Mouse (Mus musculus) midbrain, embryonic 11.5 days (tissue): ENCODE results near the gene Mamld1. TPM values are rescaled to one million over a fixed set of nuclear protein-coding genes. Genes with fewer than 3 reads are reported as not detected.
"Not testable (repeated sequence)": the region's sequence is repeated elsewhere in the genome, so short reads cannot be mapped to it uniquely, and the experiment has no call there.

Source experiments
- ATAC-seq: fragments of 200-750 bp; cut with Nextera tagmentation; 2 replicates; pipeline ENCODE4 v1.8.0; 2017; ENCODE audit warnings: moderate TSS enrichment, moderate library complexity; ENCODE audit not compliant: low FRiP score
- DNase-seq: peaks from one replicate; pipeline ENCODE4 v3.0.0; 2015; ENCODE audit warnings: low spot score; ENCODE audit errors: missing footprints
- H3K27ac ChIP-seq: fragments of 300-500 bp; sonication (generic); 2 replicates; pipeline ENCODE4 v1.5.1; 2014; ENCODE audit warnings: low read depth, low read length
- H3K27me3 ChIP-seq: fragments of 300-500 bp; sonication (generic); 2 replicates; pipeline ENCODE4 v1.6.1; 2014; ENCODE audit warnings: mild to moderate bottlenecking, low read length, moderate library complexity, mixed read lengths; ENCODE audit not compliant: control insufficient read depth, insufficient read depth
- H3K36me3 ChIP-seq: fragments of 300-500 bp; sonication (generic); 2 replicates; pipeline ENCODE4 v1.6.1; 2014; ENCODE audit warnings: mild to moderate bottlenecking, low read length, moderate library complexity, mixed read lengths; ENCODE audit not compliant: control insufficient read depth, insufficient read depth
- H3K4me1 ChIP-seq: fragments of 300-500 bp; sonication (generic); 2 replicates; pipeline ENCODE4 v1.6.1; 2014; ENCODE audit warnings: low read length; ENCODE audit not compliant: control insufficient read depth, insufficient read depth
- H3K4me2 ChIP-seq: fragments of 300-500 bp; sonication (generic); 2 replicates; pipeline ENCODE4 v1.6.1; 2014; ENCODE audit warnings: mild to moderate bottlenecking, moderate library complexity
- H3K4me3 ChIP-seq: fragments of 300-500 bp; sonication (generic); 2 replicates; pipeline ENCODE4 v1.5.1; 2014; ENCODE audit warnings: low read depth, low read length
- H3K9ac ChIP-seq: fragments of 300-500 bp; sonication (generic); 2 replicates; pipeline ENCODE4 v1.6.1; 2014; ENCODE audit warnings: low read length
- H3K9me3 ChIP-seq: fragments of 300-500 bp; sonication (generic); 2 replicates; pipeline ENCODE4 v1.6.1; 2016; ENCODE audit warnings: low read length; ENCODE audit not compliant: control insufficient read depth
- WGBS: fragments of 180-500 bp; shearing (Covaris S2); extraction: QIAGEN DNeasy Blood & Tissue Kit; methylation state at CpG from one replicate; pipeline ENCODE4 v1.1.7; 2014; 5-methylcytosine and 5-hydroxymethylcytosine counted together
- polyA plus RNA-seq: library from polyadenylated mRNA; unstranded; fragments of >200 nt; fragmentation: Nextera tagmentation; extraction: Ambion mirVana; gene quantifications from 2 replicates; pipeline ENCODE4 v1.2.1, GENCODE M21; 2014

The Mamld1 gene
- polyA plus RNA-seq, result 8.3 and 8.6 TPM in 2 replicates

- H3K4me2 ChIP-seq, result peak within 1 kb of the TSS; percentile 60
- peak; percentile 29 for ATAC-seq
- peak within 1 kb of the TSS; percentile 79 for H3K27ac ChIP-seq
- no peaks in the 10 kb centered on the region for H3K9me3 ChIP-seq
- H3K4me1 ChIP-seq, result no peaks in the 10 kb centered on the region
- peak within 1 kb of the TSS; percentile 68 for H3K9ac ChIP-seq
- no peaks in the 10 kb centered on the region for H3K36me3 ChIP-seq
- peak; percentile 91 for DNase-seq
- H3K27me3 ChIP-seq, result peaks cover 2% of the 10 kb centered on the region; the same call in 1 of the 2 replicates
- H3K4me3 ChIP-seq, result peak within 1 kb of the TSS; percentile 44
- WGBS, result 20% methylated on average over 49 of the region's 50 CpGs
Measured at GRCm38 (mm10) chrX:71049864-71050576, at the start of gene Mamld1. Gene Mamld1 (plus strand): TSS chrX:71050256.

GRCm38 (mm10) chrX:71024718-71025117, 25.3 kb upstream of the Mamld1 start:
- Histone ChIP-seq H3K4me3 (no peak overlapping the region), H3K4me2 (no peak overlapping the region), H3K9ac (no peak overlapping the region), H3K36me3 (no peaks in the 10 kb centered on the region), H3K27me3 (no peaks in the 10 kb centered on the region), H3K9me3 (no peaks in the 10 kb centered on the region), H3K4me1 (no peaks in the 10 kb centered on the region), H3K27ac (no peak overlapping the region)
- ATAC-seq (no peak), DNase-seq (no peak)

- ATAC-seq, result no peak
- Histone ChIP-seq H3K27me3 (no peaks in the 10 kb centered on the region), H3K27ac (no peak overlapping the region), H3K9me3 (no peaks in the 10 kb centered on the region), H3K4me1 (no peaks in the 10 kb centered on the region), H3K36me3 (no peaks in the 10 kb centered on the region), H3K9ac (no peak overlapping the region), H3K4me2 (no peak overlapping the region), H3K4me3 (no peak overlapping the region)
- no peak for DNase-seq
- WGBS, result 86% methylated on average over 4 of the region's 4 CpGs
Measured at GRCm38 (mm10) chrX:71028007-71028406, 22.0 kb upstream of the Mamld1 start.

GRCm38 (mm10) chrX:71028976-71029375, 21.1 kb upstream of the Mamld1 start:
- H3K4me3 ChIP-seq, ATAC-seq, H3K4me1 ChIP-seq, DNase-seq, H3K9me3 ChIP-seq, H3K27me3 ChIP-seq, H3K4me2 ChIP-seq, H3K9ac ChIP-seq, H3K36me3 ChIP-seq, H3K27ac ChIP-seq: not testable (repeated sequence)
- 90% methylated on average over 1 of the region's 1 CpGs for WGBS

- Histone ChIP-seq H3K9me3 (no peaks in the 10 kb centered on the region), H3K27me3 (peaks cover 2% of the 10 kb centered on the region; the same call in 1 of the 2 replicates), H3K4me2 (peak overlapping the region; percentile 60), H3K4me1 (no peaks in the 10 kb centered on the region), H3K9ac (peak overlapping the region; percentile 68), H3K27ac (peak overlapping the region; percentile 79), H3K4me3 (peak overlapping the region; percentile 44), H3K36me3 (no peaks in the 10 kb centered on the region)
- DNase-seq (peak; percentile 91), ATAC-seq (peak; percentile 7; the same call in 1 of the 2 replicates)
- WGBS, result 15% methylated on average over 26 of the region's 26 CpGs
Measured at GRCm38 (mm10) chrX:71050677-71051311, 738 bp downstream of the Mamld1 start.

GRCm38 (mm10) chrX:71051361-71052114, 1.5 kb downstream of the Mamld1 start:
- peak overlapping the region; percentile 68 for H3K9ac ChIP-seq
- no peaks in the 10 kb centered on the region for H3K4me1 ChIP-seq
- peak overlapping the region; percentile 44 for H3K4me3 ChIP-seq
- WGBS, result 24% methylated on average over 28 of the region's 30 CpGs
- peak overlapping the region; percentile 60 for H3K4me2 ChIP-seq
- ATAC-seq (peak; percentile 84), DNase-seq (peak; percentile 92)
- H3K36me3 ChIP-seq, result no peaks in the 10 kb centered on the region
- H3K27ac ChIP-seq, result peak overlapping the region; percentile 79
- H3K27me3 ChIP-seq, result peaks cover 2% of the 10 kb centered on the region; the same call in 1 of the 2 replicates
- no peaks in the 10 kb centered on the region for H3K9me3 ChIP-seq

GRCm38 (mm10) chrX:71052115-71052478, 2.0 kb downstream of the Mamld1 start:
- DNase-seq (peak; percentile 96), ATAC-seq (peak; percentile 77)
- Histone ChIP-seq H3K9ac (peak overlapping the region; percentile 68), H3K27ac (peak overlapping the region; percentile 79), H3K36me3 (no peaks in the 10 kb centered on the region), H3K27me3 (peaks cover 2% of the 10 kb centered on the region; the same call in 1 of the 2 replicates), H3K9me3 (no peaks in the 10 kb centered on the region), H3K4me1 (no peaks in the 10 kb centered on the region), H3K4me3 (peak overlapping the region; percentile 44), H3K4me2 (peak overlapping the region; percentile 60)
- 16% methylated on average over 19 of the region's 19 CpGs for WGBS

GRCm38 (mm10) chrX:71052481-71053216, 2.6 kb downstream of the Mamld1 start:
- ATAC-seq, result peak; percentile 54
- DNase-seq, result peak; percentile 90
- no peaks in the 10 kb centered on the region for H3K36me3 ChIP-seq
- peaks cover 1% of the 10 kb centered on the region; the same call in 1 of the 2 replicates for H3K27me3 ChIP-seq
- H3K4me2 ChIP-seq, result peak overlapping the region; percentile 60
- H3K27ac ChIP-seq, result peak overlapping the region; percentile 79
- peak overlapping the region; percentile 44; the same call in 1 of the 2 replicates for H3K4me3 ChIP-seq
- no peaks in the 10 kb centered on the region for H3K9me3 ChIP-seq
- 32% methylated on average over 8 of the region's 8 CpGs for WGBS
- no peaks in the 10 kb centered on the region for H3K4me1 ChIP-seq
- H3K9ac ChIP-seq, result 0 out of 2 replicates have a peak overlapping the region, but pooled peaks have one; percentile 27
